Mouse (Mus musculus) forebrain, embryonic 16.5 days (tissue): ENCODE measurements around the gene Szrd1. TPM values are rescaled to one million over a fixed set of nuclear protein-coding genes. Genes with fewer than 3 reads are reported as not detected.

Experiments
- ATAC-seq: fragments of 200-750 bp; cut with Nextera tagmentation; 2 replicates; pipeline ENCODE4 v1.8.0; 2017; ENCODE audit warnings: mild to moderate bottlenecking, moderate library complexity
- H3K27ac ChIP-seq: fragments of 300-500 bp; sonication (generic); 2 replicates; pipeline ENCODE4 v1.5.1; 2014; ENCODE audit warnings: low read length, control low read depth
- H3K27me3 ChIP-seq: fragments of 300-500 bp; sonication (generic); replicated peaks from 2 replicates; pipeline ENCODE4 v1.6.1; 2014; ENCODE audit warnings: low read length; ENCODE audit not compliant: control insufficient read depth, insufficient read depth
- H3K36me3 ChIP-seq: fragments of 300-500 bp; sonication (generic); 2 replicates; pipeline ENCODE4 v1.6.1; 2014; ENCODE audit not compliant: control insufficient read depth, insufficient read depth
- H3K4me1 ChIP-seq: fragments of 300-500 bp; sonication (generic); replicated peaks from 2 replicates; pipeline ENCODE4 v1.6.1; 2014; ENCODE audit warnings: low read length; ENCODE audit not compliant: control insufficient read depth, insufficient read depth
- H3K4me2 ChIP-seq: fragments of 300-500 bp; sonication (generic); 2 replicates; pipeline ENCODE4 v1.6.1; 2014; ENCODE audit warnings: mild to moderate bottlenecking, low read length, control low read depth
- H3K4me3 ChIP-seq: fragments of 300-500 bp; sonication (generic); replicated peaks from 2 replicates; pipeline ENCODE4 v1.5.1; 2014; ENCODE audit warnings: mild to moderate bottlenecking, low read length, control low read depth
- H3K9ac ChIP-seq: fragments of 300-500 bp; sonication (generic); replicated peaks from 2 replicates; pipeline ENCODE4 v1.6.1; 2014; ENCODE audit warnings: low read depth, low read length, control low read depth
- H3K9me3 ChIP-seq: fragments of 300-500 bp; sonication (generic); 2 replicates; pipeline ENCODE4 v1.6.1; 2016; ENCODE audit warnings: low read length; ENCODE audit not compliant: control insufficient read depth
- WGBS: fragments of 180-500 bp; shearing (Covaris S2); extraction: QIAGEN DNeasy Blood & Tissue Kit; methylation state at CpG from one replicate; pipeline ENCODE4 v1.1.7; 2014; 5-methylcytosine and 5-hydroxymethylcytosine counted together
- polyA plus RNA-seq: library from polyadenylated mRNA; unstranded; fragments of >200 nt; fragmentation: Nextera tagmentation; extraction: Ambion mirVana; gene quantifications from 2 replicates; pipeline ENCODE4 v1.2.1, GENCODE M21; 2015

Gene Szrd1
- polyA plus RNA-seq, result 27.6 and 31.2 TPM in 2 replicates

DNA sequence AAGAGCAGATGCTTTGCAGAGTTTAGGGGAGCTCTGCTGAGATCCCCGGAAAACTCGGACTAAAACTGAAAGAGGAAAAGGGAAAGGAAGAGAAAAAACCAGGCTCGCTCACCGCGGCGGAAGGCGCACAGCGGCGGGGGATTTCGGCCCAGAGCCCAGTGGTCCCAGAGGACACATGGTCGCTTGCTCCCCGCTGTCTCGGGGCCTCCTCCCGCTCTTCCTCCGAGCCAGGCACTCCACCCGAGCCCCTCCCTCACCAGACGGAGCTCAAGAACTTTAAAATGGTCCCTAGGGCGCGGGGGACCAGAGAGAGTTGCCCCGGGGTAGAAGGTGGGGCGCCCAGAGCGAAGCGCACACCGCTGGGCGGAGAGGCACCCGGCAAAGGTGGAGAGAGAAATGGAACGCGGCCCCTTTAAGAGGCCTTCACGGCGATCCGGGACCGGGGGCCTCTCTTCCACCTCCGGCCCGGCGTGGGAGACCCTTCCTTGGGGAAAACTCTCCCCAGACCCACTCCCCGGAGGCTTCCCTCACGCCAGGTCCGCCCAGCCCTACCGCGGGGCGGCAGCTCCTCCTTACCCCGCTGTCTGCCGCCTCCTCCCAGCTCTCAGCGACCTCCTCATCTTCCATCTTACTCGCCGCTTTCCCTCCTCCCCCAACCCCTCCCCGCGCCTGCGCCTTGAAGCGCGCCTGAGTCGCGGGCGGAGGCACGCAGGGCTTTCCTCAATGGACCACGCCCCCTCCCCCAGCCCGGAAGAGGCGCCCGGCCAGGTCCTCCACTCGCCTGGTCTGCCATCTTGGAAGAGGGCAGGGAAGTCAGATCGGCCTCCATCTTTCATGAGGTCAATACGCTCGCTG lies at the start of gene Szrd1:
Gene Szrd1 (minus strand): TSS at position 660 of the 855 bp plus-strand sequence.
- peak; percentile 94 for ATAC-seq
- peak within 1 kb of the TSS; percentile 95 for H3K27ac ChIP-seq
- H3K4me3 ChIP-seq, result peak within 1 kb of the TSS; percentile 93

DNA sequence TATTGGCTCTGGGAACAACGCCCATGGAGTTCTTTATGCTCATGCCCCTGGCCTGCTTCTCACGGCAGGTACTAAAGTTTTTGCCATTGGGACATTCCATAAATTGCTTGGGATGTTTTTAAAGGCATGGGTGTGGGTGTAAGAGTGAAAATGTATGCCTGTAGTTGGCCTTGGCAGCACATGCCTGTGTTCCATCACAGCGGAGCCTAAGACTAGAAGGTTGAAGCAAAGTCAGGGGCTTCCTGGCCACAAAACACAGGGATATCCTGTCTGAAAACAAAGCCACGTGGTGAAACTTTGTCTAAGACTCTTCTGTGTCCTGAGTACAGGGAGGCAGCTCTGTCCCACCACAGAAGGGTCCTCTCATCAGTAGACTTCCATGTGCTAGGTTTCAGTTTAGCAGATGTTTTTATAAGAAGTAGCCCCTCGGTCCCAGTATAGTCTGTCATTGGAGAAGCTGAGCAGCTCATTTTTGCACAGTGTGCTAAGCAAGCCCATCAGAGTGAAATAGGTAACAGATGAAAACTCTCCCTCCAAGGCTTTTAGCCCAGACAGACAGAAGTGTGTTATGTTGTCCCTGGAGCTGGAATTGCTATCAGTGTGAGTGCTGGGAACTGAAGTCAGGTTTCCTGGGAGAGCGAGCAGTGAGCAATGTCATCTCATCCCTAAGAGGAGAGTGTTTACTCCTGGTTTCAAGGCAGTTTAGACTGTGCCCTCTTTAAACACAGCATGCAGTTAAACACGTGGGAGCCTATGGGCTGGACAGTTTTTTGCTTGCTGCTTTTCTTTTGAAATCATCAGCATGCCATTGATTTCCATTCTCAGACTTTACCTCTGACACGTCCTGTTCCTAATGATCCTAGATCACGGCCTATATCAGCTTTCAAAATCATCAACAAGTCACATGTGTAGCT lies 47.6 kb upstream of the Szrd1 start:
- no peak overlapping the region for H3K27ac ChIP-seq
- 79% methylated on average over 9 of the region's 9 CpGs for WGBS
- H3K4me2 ChIP-seq, result no peak overlapping the region
- ATAC-seq, result no peak
- no peaks in the 10 kb centered on the region for H3K27me3 ChIP-seq
- H3K9me3 ChIP-seq, result no peaks in the 10 kb centered on the region
- no peaks in the 10 kb centered on the region for H3K36me3 ChIP-seq
- no peak overlapping the region for H3K9ac ChIP-seq
- no peaks in the 10 kb centered on the region for H3K4me1 ChIP-seq
- H3K4me3 ChIP-seq, result no peak overlapping the region

More for the DNA sequence above, at the start of gene Szrd1:
- peaks cover 35% of the 10 kb centered on the region for H3K4me1 ChIP-seq
- under 1% methylated on average over 63 of the region's 63 CpGs for WGBS
- peak within 1 kb of the TSS; percentile 95 for H3K9ac ChIP-seq
- peak within 1 kb of the TSS; percentile 92 for H3K4me2 ChIP-seq
- H3K27me3 ChIP-seq, result no peaks in the 10 kb centered on the region
- no peaks in the 10 kb centered on the region for H3K9me3 ChIP-seq
- H3K36me3 ChIP-seq, result no peaks in the 10 kb centered on the region

DNA sequence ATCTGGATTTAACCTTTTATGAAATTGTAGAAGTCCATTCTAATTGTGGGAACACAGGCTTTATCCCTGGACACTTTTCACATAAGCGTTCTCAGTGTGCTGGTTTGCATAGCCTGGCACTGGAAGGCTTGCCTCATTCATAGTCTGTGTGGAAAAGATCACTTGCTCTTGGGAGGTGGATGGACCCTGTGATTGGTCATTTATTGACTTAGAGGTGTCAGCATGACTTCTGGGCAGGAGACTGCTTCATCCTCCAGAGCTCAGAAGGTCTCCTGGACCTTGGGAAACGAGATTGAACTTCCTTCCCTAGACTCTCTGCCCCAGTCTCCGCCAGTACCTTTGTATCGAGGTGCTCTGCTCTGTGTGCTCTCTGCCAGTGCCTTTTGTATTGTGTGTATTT lies 44.9 kb upstream of the Szrd1 start:
- ATAC-seq, result no peak
- Histone ChIP-seq H3K9ac (no peak overlapping the region), H3K4me1 (no peaks in the 10 kb centered on the region), H3K36me3 (no peaks in the 10 kb centered on the region), H3K4me2 (no peak overlapping the region), H3K4me3 (no peak overlapping the region), H3K27me3 (no peaks in the 10 kb centered on the region), H3K27ac (no peak overlapping the region), H3K9me3 (no peaks in the 10 kb centered on the region)
- WGBS, result 87% methylated on average over 4 of the region's 4 CpGs

DNA sequence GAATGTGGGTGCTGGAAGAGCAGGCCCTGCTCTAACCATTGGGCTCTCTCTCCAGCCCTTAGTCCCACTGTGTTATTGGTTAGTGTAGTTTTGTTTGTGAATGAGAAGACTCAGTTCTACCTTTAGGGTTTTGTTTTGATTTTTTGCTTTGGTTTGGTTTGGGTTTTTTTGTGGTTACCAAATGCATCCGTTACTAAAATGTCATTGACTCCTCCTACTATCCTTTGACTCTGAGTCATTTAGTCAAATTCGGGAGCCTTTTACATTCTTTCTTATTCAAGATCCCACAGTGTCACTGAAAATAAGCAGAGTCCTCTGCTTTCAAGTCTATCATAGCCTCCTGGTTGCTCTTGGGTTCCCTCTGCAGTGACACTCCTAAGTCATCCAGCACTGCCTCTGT lies 44.4 kb upstream of the Szrd1 start:
- Histone ChIP-seq H3K9ac (no peak overlapping the region), H3K4me1 (no peaks in the 10 kb centered on the region), H3K4me3 (no peak overlapping the region), H3K9me3 (no peaks in the 10 kb centered on the region), H3K4me2 (no peak overlapping the region), H3K36me3 (no peaks in the 10 kb centered on the region), H3K27me3 (no peaks in the 10 kb centered on the region), H3K27ac (no peak overlapping the region)
- no peak for ATAC-seq
- WGBS, result 94% methylated on average over 2 of the region's 2 CpGs

DNA sequence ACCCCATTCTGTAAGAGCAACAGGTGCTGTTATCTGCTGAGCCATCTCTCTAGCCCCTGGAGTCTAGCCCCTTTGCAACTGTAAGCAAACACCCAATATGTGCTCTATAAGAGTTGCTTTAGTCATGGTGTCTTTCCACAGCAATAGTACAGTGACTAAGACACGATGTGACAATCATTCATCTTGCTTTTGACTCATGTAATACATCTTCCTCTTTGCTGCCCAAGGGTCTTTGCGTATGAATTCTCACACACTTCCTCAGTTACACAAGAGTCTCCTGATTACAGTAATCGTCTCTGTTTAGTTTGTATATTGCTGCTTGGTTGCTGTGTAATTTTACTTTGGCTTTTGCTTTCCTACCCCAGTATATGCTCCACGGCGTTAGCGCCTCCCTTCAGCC lies 42.4 kb upstream of the Szrd1 start:
- H3K9ac ChIP-seq, result no peak overlapping the region
- 95% methylated on average over 6 of the region's 6 CpGs for WGBS
- no peak overlapping the region for H3K4me3 ChIP-seq
- peaks cover 2% of the 10 kb centered on the region; the same call in 1 of the 2 replicates for H3K36me3 ChIP-seq
- no peaks in the 10 kb centered on the region for H3K27me3 ChIP-seq
- ATAC-seq, result no peak
- no peak overlapping the region for H3K27ac ChIP-seq
- no peak overlapping the region for H3K4me2 ChIP-seq
- H3K9me3 ChIP-seq, result no peaks in the 10 kb centered on the region
- H3K4me1 ChIP-seq, result no peaks in the 10 kb centered on the region

DNA sequence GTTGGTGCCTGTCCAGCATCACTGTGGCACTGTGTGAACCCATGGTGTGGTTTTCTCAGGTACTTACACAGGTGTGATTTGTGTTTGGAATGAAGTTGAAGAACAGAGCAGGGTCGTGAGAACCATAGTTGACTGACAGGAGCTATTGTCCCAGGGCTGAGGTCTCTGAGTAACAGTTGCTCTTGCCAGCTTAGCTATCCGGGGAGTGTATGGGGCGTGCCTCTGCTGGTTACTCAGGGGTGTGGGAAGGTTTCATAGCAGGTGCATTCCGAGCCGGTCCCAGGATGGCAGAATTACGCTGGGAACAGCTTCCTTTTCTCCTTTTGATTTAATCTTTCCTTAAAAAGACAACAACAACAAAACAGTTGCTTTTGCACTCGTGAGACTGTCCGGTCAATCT lies 41.3 kb upstream of the Szrd1 start:
- WGBS, result 75% methylated on average over 8 of the region's 8 CpGs
- Histone ChIP-seq H3K9me3 (no peaks in the 10 kb centered on the region), H3K4me2 (no peak overlapping the region), H3K27ac (no peak overlapping the region), H3K36me3 (peaks cover 2% of the 10 kb centered on the region; the same call in 1 of the 2 replicates), H3K9ac (no peak overlapping the region), H3K4me3 (no peak overlapping the region), H3K27me3 (no peaks in the 10 kb centered on the region), H3K4me1 (no peaks in the 10 kb centered on the region)
- no peak for ATAC-seq

DNA sequence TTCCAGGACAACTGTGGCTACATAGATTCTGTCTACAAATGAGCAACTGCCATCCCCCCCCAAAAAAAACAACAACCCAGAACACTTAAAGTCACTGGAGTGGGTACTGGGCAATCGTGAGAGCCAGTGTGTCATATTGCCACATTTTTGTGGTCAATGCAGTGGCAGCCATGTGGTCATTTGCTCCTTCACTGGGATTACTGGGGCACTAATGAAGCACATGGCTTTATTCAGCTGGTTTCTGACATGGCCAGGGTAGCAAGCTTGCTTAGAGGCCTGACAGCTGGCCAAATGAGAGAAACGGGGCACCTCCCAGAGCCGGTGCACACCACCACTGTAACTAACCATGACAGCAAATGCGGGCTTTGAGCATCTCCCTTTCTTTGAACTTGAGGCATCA lies 38.9 kb upstream of the Szrd1 start:
- Histone ChIP-seq H3K36me3 (peaks cover 2% of the 10 kb centered on the region; the same call in 1 of the 2 replicates), H3K27ac (no peak overlapping the region)

DNA sequence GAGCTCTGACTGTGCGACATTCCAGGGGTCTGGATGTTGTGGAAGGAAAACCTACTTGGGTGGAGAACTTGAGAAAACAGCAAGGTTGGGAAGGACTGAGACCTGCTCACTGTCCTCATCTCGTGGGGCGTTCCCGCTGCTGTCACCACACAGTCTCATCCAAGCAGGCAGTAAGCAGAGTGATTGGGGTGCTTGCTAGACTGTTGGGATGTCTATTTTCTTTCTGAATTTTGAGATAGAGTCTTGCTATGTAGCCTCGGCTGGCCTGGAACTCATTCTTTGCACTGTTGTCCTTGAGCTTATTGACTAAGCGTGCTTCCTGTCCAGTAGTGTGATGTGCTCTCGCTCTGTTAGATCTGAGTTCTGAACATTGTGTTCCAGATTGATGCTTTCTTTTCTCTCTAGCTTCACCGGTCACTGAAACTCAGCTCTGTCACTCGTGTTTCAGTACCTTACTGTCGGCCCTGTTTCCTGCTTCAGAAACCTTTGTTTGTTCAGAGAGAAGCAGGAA lies 36.8 kb upstream of the Szrd1 start:
- no peaks in the 10 kb centered on the region for H3K4me1 ChIP-seq
- no peak overlapping the region for H3K4me3 ChIP-seq
- ATAC-seq, result no peak
- no peak overlapping the region for H3K9ac ChIP-seq
- H3K27me3 ChIP-seq, result no peaks in the 10 kb centered on the region
- no peak overlapping the region for H3K27ac ChIP-seq
- H3K36me3 ChIP-seq, result peaks cover 2% of the 10 kb centered on the region
- H3K9me3 ChIP-seq, result no peaks in the 10 kb centered on the region
- 89% methylated on average over 10 of the region's 10 CpGs for WGBS
- H3K4me2 ChIP-seq, result no peak overlapping the region

More for the DNA sequence above, 38.9 kb upstream of the Szrd1 start:
- Histone ChIP-seq H3K9ac (no peak overlapping the region), H3K4me3 (no peak overlapping the region), H3K4me1 (no peaks in the 10 kb centered on the region), H3K4me2 (no peak overlapping the region), H3K27me3 (no peaks in the 10 kb centered on the region), H3K9me3 (no peaks in the 10 kb centered on the region)
- no peak for ATAC-seq
- WGBS, result 83% methylated on average over 4 of the region's 4 CpGs

DNA sequence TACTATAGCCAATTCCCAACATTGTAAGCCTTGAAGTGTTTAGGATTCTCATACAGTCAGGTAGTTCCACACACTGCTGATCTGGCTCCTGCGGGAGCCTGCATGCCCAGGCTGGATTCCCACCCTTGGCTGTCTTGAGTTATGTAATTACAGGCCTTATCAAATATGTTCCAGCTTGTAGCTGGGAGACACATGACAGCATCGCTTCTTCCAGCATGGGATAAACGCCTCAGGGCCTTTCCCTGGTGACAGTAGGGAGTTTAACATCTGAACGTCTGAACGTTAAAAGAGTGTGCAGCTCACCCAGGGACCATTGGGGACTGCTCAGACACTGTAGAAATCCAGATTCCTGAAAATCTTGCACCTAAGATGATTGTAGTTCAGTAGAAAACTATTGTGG lies 36.2 kb upstream of the Szrd1 start:
- no peak overlapping the region for H3K4me2 ChIP-seq
- H3K27me3 ChIP-seq, result no peaks in the 10 kb centered on the region
- WGBS, result 82% methylated on average over 5 of the region's 5 CpGs
- H3K9me3 ChIP-seq, result no peaks in the 10 kb centered on the region
- H3K36me3 ChIP-seq, result peaks cover 8% of the 10 kb centered on the region
- no peaks in the 10 kb centered on the region for H3K4me1 ChIP-seq
- H3K9ac ChIP-seq, result no peak overlapping the region
- H3K27ac ChIP-seq, result no peak overlapping the region
- ATAC-seq, result no peak
- no peak overlapping the region for H3K4me3 ChIP-seq
